Mouse (Mus musculus) granulocyte monocyte progenitor cell, adult 5-6 weeks (primary cell): Measurements from ENCODE around the gene Vmn2r29. TPM values are rescaled to one million over a fixed set of nuclear protein-coding genes. Genes with fewer than 3 reads are reported as not detected.
"Not testable (repeated sequence)": the region's sequence is repeated elsewhere in the genome, so short reads cannot be mapped to it uniquely, and the experiment has no call there.

Experiments used
- ATAC-seq: replicated peaks from 2 replicates; pipeline ENCODE4 v1.8.0; 2016; ENCODE audit warnings: mild to moderate bottlenecking, moderate TSS enrichment, inconsistent platforms; ENCODE audit not compliant: poor library complexity, severe bottlenecking
- total RNA-seq, 2 experiments: library from RNA; stranded (forward) in 1 of 2; stranded (reverse) in 1 of 2; fragments of 200-712, 200-1000 nt in 1 of 2; fragments of >200 nt in 1 of 2; fragmentation: Nextera tagmentation in 1 of 2; gene quantifications; 2 replicates each; pipeline ENCODE4 v1.2.3; 2014 to 2017

The Vmn2r29 gene
- total RNA-seq (2014; fragmentation: Nextera tagmentation) (0.38 and 7.4 TPM in 2 replicates), total RNA-seq (2017) (0.13 TPM in 1 of 2 replicates, not detected in the other)

- ATAC-seq: not testable (repeated sequence)
These were observed at the start of gene Vmn2r29 for GRCm38 (mm10) chr7:7247228-7247627. Gene Vmn2r29, minus strand, starts transcription at chr7:7247328.

- ATAC-seq: peak; percentile 29
These were observed 48.5 kb upstream of the Vmn2r29 start for GRCm38 (mm10) chr7:7295595-7295994.

- peak; percentile 75 for ATAC-seq
These were observed 34.3 kb upstream of the Vmn2r29 start for GRCm38 (mm10) chr7:7281383-7281782.

GRCm38 (mm10) chr7:7277966-7278567 is 30.9 kb upstream of the Vmn2r29 start, which contains the start of gene Gm45844:
Gene Gm45844, minus strand, starts transcription at chr7:7278289.
- ATAC-seq: peak; percentile 88

DNA sequence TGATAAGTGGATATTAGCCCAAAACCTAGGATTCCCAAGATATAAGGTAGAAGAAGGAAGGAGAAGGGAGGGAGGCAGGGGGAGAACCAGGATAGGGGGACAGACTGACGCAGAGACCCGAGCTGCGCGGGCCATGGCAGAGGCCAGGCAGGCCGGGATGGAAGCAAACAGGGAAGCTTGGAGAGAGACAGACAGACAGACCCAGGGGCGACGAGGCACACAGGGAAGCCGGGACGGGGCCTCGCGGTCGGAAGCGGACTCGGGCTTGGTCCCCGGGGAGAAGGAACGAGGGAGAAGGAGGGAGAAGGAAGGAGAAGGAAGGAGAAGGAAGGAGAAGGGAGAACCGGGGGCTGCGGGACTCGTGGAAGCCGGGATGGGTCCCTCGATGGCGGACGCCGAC is 30.4 kb upstream of the Vmn2r29 start:
- peak; percentile 17 for ATAC-seq

DNA sequence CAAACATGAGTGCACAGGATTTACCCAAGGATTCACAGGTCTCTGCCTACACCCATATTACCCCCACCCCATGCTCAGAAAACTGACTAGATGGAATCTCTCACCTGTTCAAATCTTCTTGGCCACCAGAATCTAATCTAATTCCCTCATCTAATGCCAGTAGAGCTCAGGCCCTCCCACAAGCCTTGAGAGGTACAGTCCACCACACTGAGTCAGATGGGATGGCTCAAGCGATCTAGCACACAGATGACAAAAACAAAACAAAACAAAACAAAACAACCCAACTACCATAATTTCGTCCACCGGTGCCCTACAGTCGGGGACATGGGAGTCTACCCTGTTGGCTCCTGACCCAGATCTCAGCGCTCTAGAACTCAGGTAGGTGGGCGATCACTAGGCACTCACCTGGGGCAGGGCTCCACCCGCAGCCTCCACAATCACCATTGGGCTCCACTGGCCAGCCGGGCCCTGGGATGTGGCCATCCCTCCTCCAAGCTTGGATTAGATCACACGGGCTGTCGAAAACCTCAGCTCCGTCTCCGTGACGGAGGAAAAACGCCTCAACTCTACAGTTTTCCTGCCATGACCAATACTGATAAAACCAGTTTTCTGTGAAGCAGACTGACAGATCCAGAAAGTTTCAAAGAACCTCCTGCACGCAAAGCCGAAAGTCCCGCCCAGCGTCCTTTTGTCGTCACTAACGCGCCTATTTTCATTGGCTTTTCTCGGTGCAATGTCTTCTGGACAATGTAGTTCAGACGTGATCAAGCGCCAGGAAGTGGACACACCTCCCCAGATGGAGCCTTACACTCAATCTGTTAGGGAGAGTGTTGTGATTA is 37.6 kb downstream of the Vmn2r29 start, which contains the start of gene Zfp772:
Gene Zfp772, minus strand, starts transcription at position 686 of the 839 bp plus-strand sequence.
- not testable (repeated sequence) for ATAC-seq

- ATAC-seq: peak; percentile 98
These were observed 58.8 kb downstream of the Vmn2r29 start for GRCm38 (mm10) chr7:7188191-7188942.

DNA sequence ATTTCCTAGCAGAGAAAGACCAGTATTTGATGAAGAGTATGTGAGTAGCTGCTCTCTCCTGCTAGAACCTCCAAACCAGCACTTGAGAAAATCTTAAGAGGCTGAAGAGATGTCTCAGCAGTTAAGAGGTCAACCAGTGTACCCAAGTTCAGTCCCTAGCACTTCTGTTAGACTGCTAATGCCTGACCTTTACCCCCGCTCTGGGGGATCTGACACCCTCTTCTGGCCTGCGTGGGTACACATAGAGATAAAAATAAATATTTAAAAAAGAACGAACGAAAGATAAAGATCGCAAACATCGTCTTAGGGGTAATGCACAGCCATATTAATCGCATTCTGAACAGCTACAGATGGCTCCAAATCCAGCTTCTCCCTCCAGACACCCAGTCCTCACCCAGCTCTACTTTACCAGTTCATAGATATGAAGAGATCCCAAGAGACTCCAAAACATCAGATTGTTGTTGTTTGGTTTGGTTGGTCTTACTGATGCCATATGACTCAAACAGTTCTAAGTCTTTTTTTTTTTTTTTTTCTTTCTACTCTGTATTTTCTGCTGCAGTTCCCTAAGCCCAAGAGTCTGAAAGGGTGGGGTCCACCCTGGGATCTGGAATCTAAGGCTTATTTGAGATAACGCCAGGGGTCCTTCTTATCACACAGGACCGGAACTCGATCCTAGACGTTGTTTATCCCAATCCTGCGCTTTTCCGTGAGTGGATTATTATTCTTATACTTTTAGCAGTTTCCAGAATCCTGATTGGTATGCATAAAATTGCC is 59.5 kb downstream of the Vmn2r29 start:
- peak; percentile 25; the same call in 1 of the 2 replicates for ATAC-seq

GRCm38 (mm10) chr7:7185897-7186296 is 61.2 kb downstream of the Vmn2r29 start:
- ATAC-seq: no peak

Other genes with a start within 250 kb of the Vmn2r29 start
- gene Zfp954, start 125.8 kb downstream of the Vmn2r29 start, total RNA-seq (2014; fragmentation: Nextera tagmentation): 10.7 and 15.9 TPM in 2 replicates
- 19.2 and 22.1 TPM in 2 replicates for gene Zfp954, start 125.8 kb downstream of the Vmn2r29 start, total RNA-seq (2017)
- 0.51 and 1.4 TPM in 2 replicates for gene Zfp773, start 110.6 kb downstream of the Vmn2r29 start, total RNA-seq (2014; fragmentation: Nextera tagmentation)
- 3.7 and 3.8 TPM in 2 replicates for gene Zfp773, start 110.6 kb downstream of the Vmn2r29 start, total RNA-seq (2017)
- 0.77 and 5.0 TPM in 2 replicates for gene Zfp418, start 76.0 kb downstream of the Vmn2r29 start, total RNA-seq (2014; fragmentation: Nextera tagmentation)
- 2.5 and 2.9 TPM in 2 replicates for gene Zfp418, start 76.0 kb downstream of the Vmn2r29 start, total RNA-seq (2017)
- gene Zfp772, start 37.3 kb downstream of the Vmn2r29 start, total RNA-seq (2014; fragmentation: Nextera tagmentation): 3.0 and 5.7 TPM in 2 replicates
- gene Zfp772, start 37.3 kb downstream of the Vmn2r29 start, total RNA-seq (2017): 4.0 and 4.6 TPM in 2 replicates
- 1.3 TPM in 1 of 2 replicates, not detected in the other for gene Gm45844, start 31.0 kb upstream of the Vmn2r29 start, total RNA-seq (2014; fragmentation: Nextera tagmentation)
- gene Gm45844, start 31.0 kb upstream of the Vmn2r29 start, total RNA-seq (2017): 0.47 and 1.9 TPM in 2 replicates
- 18.2 and 23.0 TPM in 2 replicates for gene Clcn4, start 53.5 kb upstream of the Vmn2r29 start, total RNA-seq (2014; fragmentation: Nextera tagmentation)
- gene Clcn4, start 53.5 kb upstream of the Vmn2r29 start, total RNA-seq (2017): 22.6 and 24.0 TPM in 2 replicates
- gene Vmn2r30, start 90.3 kb upstream of the Vmn2r29 start, total RNA-seq (2014; fragmentation: Nextera tagmentation): not detected in 2 replicates
- not detected in 2 replicates for gene Vmn2r30, start 90.3 kb upstream of the Vmn2r29 start, total RNA-seq (2017)
- gene Gm45783, start 127.2 kb upstream of the Vmn2r29 start, total RNA-seq (2014; fragmentation: Nextera tagmentation): not detected in 2 replicates
- not detected in 2 replicates for gene Gm45783, start 127.2 kb upstream of the Vmn2r29 start, total RNA-seq (2017)
- gene Vmn2r31, start 152.4 kb upstream of the Vmn2r29 start, total RNA-seq (2014; fragmentation: Nextera tagmentation): not detected in 2 replicates
- gene Vmn2r31, start 152.4 kb upstream of the Vmn2r29 start, total RNA-seq (2017): not detected in 2 replicates
- not detected in 2 replicates for gene Vmn2r32, start 232.7 kb upstream of the Vmn2r29 start, total RNA-seq (2014; fragmentation: Nextera tagmentation)
- not detected in 2 replicates for gene Vmn2r32, start 232.7 kb upstream of the Vmn2r29 start, total RNA-seq (2017)